Mouse (Mus musculus): ENCODE results near the gene Rxra. TPM values are rescaled to one million over a fixed set of nuclear protein-coding genes. Genes with fewer than 3 reads are reported as not detected.

The Rxra gene
- polyA plus RNA-seq, 1 experiment: 107 TPM

DNA sequence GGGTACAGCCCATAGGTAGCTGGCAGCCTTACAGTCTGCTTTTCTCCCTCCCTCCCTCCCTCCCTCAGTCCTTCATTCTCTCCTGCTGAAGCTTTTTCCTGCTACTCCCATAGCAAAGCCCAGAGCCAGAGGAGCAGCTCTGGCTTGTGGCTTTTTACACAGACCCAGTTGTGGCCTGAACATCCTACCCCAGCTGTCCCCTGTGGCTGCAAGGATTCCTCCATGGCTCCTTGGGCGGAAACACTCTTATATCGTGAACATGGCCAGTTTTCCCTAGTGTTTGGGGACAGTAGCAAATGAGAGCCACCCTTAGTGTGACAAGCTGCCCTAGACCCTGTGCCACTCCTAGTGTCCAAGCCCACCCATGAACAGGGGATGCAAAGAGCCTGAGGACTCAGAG is 58.6 kb downstream of the Rxra start:
- no peaks in the 10 kb centered on the region for H3K27me3 ChIP-seq (replicated peaks; ENCODE audit: control insufficient read depth, insufficient read depth, low read length)
- TF ChIP-seq POLR2A (IDR thresholded peaks at IDR 0.05; ENCODE audit: low read depth, low read length): no peak
- TF ChIP-seq CTCF (conservative IDR thresholded peaks at IDR 0.05; ENCODE audit: insufficient read depth, insufficient read length, low read depth, low read length): no peak
- DNase-seq: no peak
- 70% methylated on average over 2 of the region's 2 CpGs for WGBS
- peaks cover 33% of the 10 kb centered on the region for H3K4me1 ChIP-seq (ENCODE audit: control insufficient read depth, insufficient read depth, low read length)
- H3K36me3 ChIP-seq (ENCODE audit: control insufficient read depth, insufficient read depth, low read length): no peaks in the 10 kb centered on the region; the same call in 1 of the 2 replicates
- H3K4me3 ChIP-seq (ENCODE audit: insufficient read depth, low read depth, low read length): no peak overlapping the region
- peak overlapping the region; percentile 15; the same call in 1 of the 2 replicates for H3K27ac ChIP-seq (ENCODE audit: insufficient read depth, low read depth, low read length)

- WGBS: 81% methylated on average over 5 of the region's 5 CpGs
- no peak overlapping the region for H3K4me3 ChIP-seq (ENCODE audit: insufficient read depth, low read depth, low read length)
- DNase-seq: no peak
- no peaks in the 10 kb centered on the region for H3K27me3 ChIP-seq (replicated peaks; ENCODE audit: control insufficient read depth, insufficient read depth, low read length)
- no peaks in the 10 kb centered on the region; the same call in 1 of the 2 replicates for H3K36me3 ChIP-seq (ENCODE audit: control insufficient read depth, insufficient read depth, low read length)
- no peak overlapping the region for H3K27ac ChIP-seq (ENCODE audit: insufficient read depth, low read depth, low read length)
- H3K4me1 ChIP-seq (ENCODE audit: control insufficient read depth, insufficient read depth, low read length): peaks cover 34% of the 10 kb centered on the region
- TF ChIP-seq CTCF (conservative IDR thresholded peaks at IDR 0.05; ENCODE audit: insufficient read depth, insufficient read length, low read depth, low read length) (no peak), POLR2A (IDR thresholded peaks at IDR 0.05; ENCODE audit: low read depth, low read length) (no peak)
These were observed 60.6 kb downstream of the Rxra start for GRCm38 (mm10) chr2:27736802-27737201.

- H3K27me3 ChIP-seq (replicated peaks; ENCODE audit: control insufficient read depth, insufficient read depth, low read length): no peaks in the 10 kb centered on the region
- no peak overlapping the region for H3K27ac ChIP-seq (ENCODE audit: insufficient read depth, low read depth, low read length)
- no peak for TF ChIP-seq CTCF (conservative IDR thresholded peaks at IDR 0.05; ENCODE audit: insufficient read depth, insufficient read length, low read depth, low read length)
- TF ChIP-seq POLR2A (IDR thresholded peaks at IDR 0.05; ENCODE audit: low read depth, low read length): no peak
- DNase-seq: no peak
- H3K4me1 ChIP-seq (ENCODE audit: control insufficient read depth, insufficient read depth, low read length): peaks cover 36% of the 10 kb centered on the region
- no peak overlapping the region for H3K4me3 ChIP-seq (ENCODE audit: insufficient read depth, low read depth, low read length)
- no peaks in the 10 kb centered on the region; the same call in 1 of the 2 replicates for H3K36me3 ChIP-seq (ENCODE audit: control insufficient read depth, insufficient read depth, low read length)
- 78% methylated on average over 3 of the region's 3 CpGs for WGBS
These were observed 62.2 kb downstream of the Rxra start for GRCm38 (mm10) chr2:27738396-27738795.

GRCm38 (mm10) chr2:27740091-27740608 is 63.9 kb downstream of the Rxra start:
- TF ChIP-seq POLR2A (IDR thresholded peaks at IDR 0.05; ENCODE audit: low read depth, low read length): no peak
- peak; percentile 57 for TF ChIP-seq CTCF (conservative IDR thresholded peaks at IDR 0.05; ENCODE audit: insufficient read depth, insufficient read length, low read depth, low read length)
- DNase-seq: peak; percentile 91
- peaks cover 37% of the 10 kb centered on the region for H3K4me1 ChIP-seq (ENCODE audit: control insufficient read depth, insufficient read depth, low read length)
- H3K27me3 ChIP-seq (replicated peaks; ENCODE audit: control insufficient read depth, insufficient read depth, low read length): no peaks in the 10 kb centered on the region
- no peak overlapping the region for H3K4me3 ChIP-seq (ENCODE audit: insufficient read depth, low read depth, low read length)
- peak overlapping the region; percentile 34 for H3K27ac ChIP-seq (ENCODE audit: insufficient read depth, low read depth, low read length)
- no peaks in the 10 kb centered on the region; the same call in 1 of the 2 replicates for H3K36me3 ChIP-seq (ENCODE audit: control insufficient read depth, insufficient read depth, low read length)
- 4% methylated on average over 16 of the region's 16 CpGs for WGBS

- no peaks in the 10 kb centered on the region for H3K27me3 ChIP-seq (replicated peaks; ENCODE audit: control insufficient read depth, insufficient read depth, low read length)
- H3K27ac ChIP-seq (ENCODE audit: insufficient read depth, low read depth, low read length): no peak overlapping the region
- no peak for DNase-seq
- no peak overlapping the region for H3K4me3 ChIP-seq (ENCODE audit: insufficient read depth, low read depth, low read length)
- no peaks in the 10 kb centered on the region for H3K36me3 ChIP-seq (ENCODE audit: control insufficient read depth, insufficient read depth, low read length)
- TF ChIP-seq POLR2A (IDR thresholded peaks at IDR 0.05; ENCODE audit: low read depth, low read length) (no peak), CTCF (conservative IDR thresholded peaks at IDR 0.05; ENCODE audit: insufficient read depth, insufficient read length, low read depth, low read length) (no peak)
- peaks cover 35% of the 10 kb centered on the region for H3K4me1 ChIP-seq (ENCODE audit: control insufficient read depth, insufficient read depth, low read length)
- WGBS: 94% methylated on average over 1 of the region's 1 CpGs
These were observed 66.9 kb downstream of the Rxra start for GRCm38 (mm10) chr2:27743177-27743576.

DNA sequence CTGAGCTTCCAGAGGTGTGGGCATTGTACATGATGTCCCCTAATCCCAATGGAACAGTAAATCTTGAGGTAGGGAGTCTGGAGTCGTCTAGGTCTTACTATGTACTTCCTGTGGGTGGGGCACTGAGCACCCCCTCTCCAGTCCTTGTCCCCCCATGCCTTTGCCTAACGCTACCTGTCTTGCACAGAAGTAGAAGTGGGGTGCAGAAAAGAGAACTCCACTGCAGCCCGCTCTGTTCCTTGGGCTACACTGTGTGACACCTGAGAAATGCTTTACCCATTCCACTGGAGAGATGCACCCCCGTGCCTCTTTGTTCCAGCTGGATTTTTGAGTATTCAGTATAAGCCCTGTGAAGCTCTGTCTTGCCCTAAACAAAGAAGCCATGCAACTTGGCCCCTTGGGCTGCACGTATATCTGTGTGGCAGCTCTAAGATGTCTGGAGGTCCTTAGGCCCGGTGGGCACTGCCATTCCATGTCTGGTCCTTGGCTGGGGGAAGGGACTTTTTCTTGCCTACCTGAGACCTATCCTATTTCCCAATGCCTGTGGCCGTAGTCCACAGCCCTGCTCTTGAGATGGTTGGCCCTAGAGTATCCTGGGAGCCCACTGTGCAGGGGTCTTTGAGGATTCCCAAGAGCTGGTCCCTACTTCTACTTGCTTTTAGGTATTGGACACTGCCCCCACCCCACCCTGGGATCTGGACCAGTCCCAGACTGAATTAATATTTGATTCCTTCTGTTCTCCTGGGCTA is 67.8 kb downstream of the Rxra start:
- no peaks in the 10 kb centered on the region; the same call in 1 of the 2 replicates for H3K36me3 ChIP-seq (ENCODE audit: control insufficient read depth, insufficient read depth, low read length)
- peaks cover 34% of the 10 kb centered on the region for H3K4me1 ChIP-seq (ENCODE audit: control insufficient read depth, insufficient read depth, low read length)
- H3K27me3 ChIP-seq (replicated peaks; ENCODE audit: control insufficient read depth, insufficient read depth, low read length): no peaks in the 10 kb centered on the region
- no peak overlapping the region for H3K4me3 ChIP-seq (ENCODE audit: insufficient read depth, low read depth, low read length)
- peak overlapping the region; percentile 63 for H3K27ac ChIP-seq (ENCODE audit: insufficient read depth, low read depth, low read length)
- 82% methylated on average over 7 of the region's 7 CpGs for WGBS
- TF ChIP-seq CTCF (conservative IDR thresholded peaks at IDR 0.05; ENCODE audit: insufficient read depth, insufficient read length, low read depth, low read length): no peak
- TF ChIP-seq POLR2A (IDR thresholded peaks at IDR 0.05; ENCODE audit: low read depth, low read length): no peak
- DNase-seq: no peak

DNA sequence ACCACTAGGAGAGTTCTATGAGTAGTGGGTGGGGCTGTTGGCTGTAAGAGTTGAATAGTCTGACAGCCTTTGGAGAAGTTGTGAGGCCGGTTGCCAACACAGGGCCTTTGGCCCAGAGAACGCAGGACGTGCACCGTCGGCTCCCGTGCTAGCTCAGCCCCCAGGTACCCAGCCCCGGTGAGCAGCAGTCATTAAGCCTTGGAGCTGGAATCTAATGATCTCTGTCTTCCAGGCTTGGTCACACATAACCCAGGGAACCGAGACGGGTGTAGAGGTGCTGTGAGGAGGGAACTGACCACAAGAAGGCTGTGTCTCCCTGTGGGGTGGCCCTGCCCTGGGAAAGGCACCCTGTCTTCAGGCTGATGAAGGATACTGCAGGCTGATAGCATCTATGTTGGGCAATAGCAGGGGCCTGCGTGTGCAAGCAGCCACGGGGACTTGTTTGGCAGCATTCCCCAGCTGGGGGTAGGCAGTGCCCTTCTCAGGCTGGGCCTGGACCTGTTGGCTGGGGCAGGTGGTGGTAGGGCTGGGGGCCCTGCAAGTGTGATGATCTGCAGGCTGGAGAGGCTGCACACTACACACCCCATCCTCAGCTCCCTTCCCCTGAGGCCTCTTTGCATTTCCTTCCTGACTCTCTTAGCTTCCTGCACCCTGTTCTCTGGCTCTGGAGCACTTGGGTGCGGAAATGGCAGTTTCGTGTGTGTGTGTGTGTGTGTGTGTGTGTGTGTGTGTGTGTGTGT is 68.5 kb downstream of the Rxra start:
- H3K36me3 ChIP-seq (ENCODE audit: control insufficient read depth, insufficient read depth, low read length): no peaks in the 10 kb centered on the region; the same call in 1 of the 2 replicates
- 19% methylated on average over 13 of the region's 13 CpGs for WGBS
- H3K27ac ChIP-seq (ENCODE audit: insufficient read depth, low read depth, low read length): peak overlapping the region; percentile 63
- no peak overlapping the region for H3K4me3 ChIP-seq (ENCODE audit: insufficient read depth, low read depth, low read length)
- H3K4me1 ChIP-seq (ENCODE audit: control insufficient read depth, insufficient read depth, low read length): peaks cover 27% of the 10 kb centered on the region
- peak; percentile 85 for DNase-seq
- TF ChIP-seq POLR2A (IDR thresholded peaks at IDR 0.05; ENCODE audit: low read depth, low read length) (no peak), CTCF (conservative IDR thresholded peaks at IDR 0.05; ENCODE audit: insufficient read depth, insufficient read length, low read depth, low read length) (no peak)
- no peaks in the 10 kb centered on the region for H3K27me3 ChIP-seq (replicated peaks; ENCODE audit: control insufficient read depth, insufficient read depth, low read length)

Measured in kidney, adult 2 months (tissue).